Mouse (Mus musculus) heart, adult 2 months (tissue): Measurements from ENCODE around the gene Alkbh3.

ENCODE experiments used
- CTCF ChIP-seq: fragments of 200-600 bp; IDR thresholded peaks from 2 replicates; pipeline ENCODE4 v1.8.1; 2022; ENCODE audit warnings: antibody characterized with exemption, mild to moderate bottlenecking, moderate library complexity
- POLR2A ChIP-seq: fragments of 200-500 bp; IDR thresholded peaks from 2 replicates; pipeline ENCODE4 v1.6.1; 2011; ENCODE audit warnings: mild to moderate bottlenecking, low read depth, low read length, control low read depth; ENCODE audit not compliant: insufficient read depth

DNA sequence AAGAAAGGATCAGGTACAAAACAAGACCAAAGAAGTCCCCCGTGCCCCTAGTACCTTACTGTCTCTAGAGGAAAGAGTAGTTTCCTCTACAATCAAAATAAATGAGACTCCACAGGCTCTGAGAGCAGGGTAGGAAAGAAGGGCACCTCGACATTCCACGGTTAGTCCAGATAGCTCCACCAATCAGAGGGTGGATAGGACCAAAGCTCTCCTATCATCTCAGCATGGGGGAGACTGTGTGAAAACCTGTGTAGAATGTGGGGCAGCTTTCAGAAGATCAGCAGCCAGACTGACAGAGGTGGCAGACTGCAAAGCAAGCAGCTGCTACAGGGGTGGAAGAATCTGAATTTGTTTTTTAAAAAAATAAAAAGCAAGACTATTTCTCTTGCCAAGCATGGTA is 17.8 kb downstream of the Alkbh3 start:
- no peak for TF ChIP-seq CTCF
- TF ChIP-seq POLR2A, result no peak
